Mouse (Mus musculus) neural tube, embryonic 14.5 days (tissue): ENCODE measurements around the gene Ergic1. TPM values are rescaled to one million over a fixed set of nuclear protein-coding genes. Genes with fewer than 3 reads are reported as not detected.

ENCODE experiments used
- ATAC-seq: fragments of 200-750 bp; cut with Nextera tagmentation; 2 replicates; pipeline ENCODE4 v1.8.0; 2017; ENCODE audit warnings: low read depth, mild to moderate bottlenecking, moderate TSS enrichment, moderate library complexity
- H3K27ac ChIP-seq: fragments of 300-500 bp; sonication (generic); 2 replicates; pipeline ENCODE4 v1.5.1; 2014; ENCODE audit warnings: low read depth, mild to moderate bottlenecking, control low read depth, low read length, moderate library complexity, mixed read lengths
- H3K27me3 ChIP-seq: fragments of 300-500 bp; sonication (generic); 2 replicates; pipeline ENCODE4 v1.6.1; 2014; ENCODE audit warnings: low read length; ENCODE audit not compliant: control insufficient read depth, insufficient read depth
- H3K36me3 ChIP-seq: fragments of 300-500 bp; sonication (generic); 2 replicates; pipeline ENCODE4 v1.6.1; 2014; ENCODE audit warnings: low read length, mixed read lengths; ENCODE audit not compliant: control insufficient read depth, insufficient read depth
- H3K4me1 ChIP-seq: fragments of 300-500 bp; sonication (generic); 2 replicates; pipeline ENCODE4 v1.6.1; 2014; ENCODE audit warnings: low read length; ENCODE audit not compliant: control insufficient read depth, insufficient read depth
- H3K4me2 ChIP-seq: fragments of 300-500 bp; sonication (generic); 2 replicates; pipeline ENCODE4 v1.6.1; 2014; ENCODE audit warnings: mild to moderate bottlenecking, low read depth, low read length, control low read depth
- H3K4me3 ChIP-seq: fragments of 300-500 bp; sonication (generic); 2 replicates; pipeline ENCODE4 v1.5.1; 2014; ENCODE audit warnings: low read depth, low read length, control low read depth, mixed read lengths
- H3K9ac ChIP-seq: fragments of 300-500 bp; sonication (generic); replicated peaks from 2 replicates; pipeline ENCODE4 v1.6.1; 2014; ENCODE audit warnings: low read depth, mild to moderate bottlenecking, control low read depth, low read length, mixed read lengths
- H3K9me3 ChIP-seq: fragments of 300-500 bp; sonication (generic); 2 replicates; pipeline ENCODE4 v1.6.1; 2016; ENCODE audit warnings: low read length; ENCODE audit not compliant: control insufficient read depth
- WGBS: fragments of 180-500 bp; shearing (Covaris S2); extraction: QIAGEN DNeasy Blood & Tissue Kit; methylation state at CpG from one replicate; pipeline ENCODE4 v1.1.7; 2014; 5-methylcytosine and 5-hydroxymethylcytosine counted together
- polyA plus RNA-seq: library from polyadenylated mRNA; unstranded; fragments of >200 nt; fragmentation: Nextera tagmentation; extraction: Ambion mirVana; gene quantifications from 2 replicates; pipeline ENCODE4 v1.2.1, GENCODE M21; 2014

Ergic1 gene
- polyA plus RNA-seq, 1 experiment from 2014 or later = 105 TPM

DNA sequence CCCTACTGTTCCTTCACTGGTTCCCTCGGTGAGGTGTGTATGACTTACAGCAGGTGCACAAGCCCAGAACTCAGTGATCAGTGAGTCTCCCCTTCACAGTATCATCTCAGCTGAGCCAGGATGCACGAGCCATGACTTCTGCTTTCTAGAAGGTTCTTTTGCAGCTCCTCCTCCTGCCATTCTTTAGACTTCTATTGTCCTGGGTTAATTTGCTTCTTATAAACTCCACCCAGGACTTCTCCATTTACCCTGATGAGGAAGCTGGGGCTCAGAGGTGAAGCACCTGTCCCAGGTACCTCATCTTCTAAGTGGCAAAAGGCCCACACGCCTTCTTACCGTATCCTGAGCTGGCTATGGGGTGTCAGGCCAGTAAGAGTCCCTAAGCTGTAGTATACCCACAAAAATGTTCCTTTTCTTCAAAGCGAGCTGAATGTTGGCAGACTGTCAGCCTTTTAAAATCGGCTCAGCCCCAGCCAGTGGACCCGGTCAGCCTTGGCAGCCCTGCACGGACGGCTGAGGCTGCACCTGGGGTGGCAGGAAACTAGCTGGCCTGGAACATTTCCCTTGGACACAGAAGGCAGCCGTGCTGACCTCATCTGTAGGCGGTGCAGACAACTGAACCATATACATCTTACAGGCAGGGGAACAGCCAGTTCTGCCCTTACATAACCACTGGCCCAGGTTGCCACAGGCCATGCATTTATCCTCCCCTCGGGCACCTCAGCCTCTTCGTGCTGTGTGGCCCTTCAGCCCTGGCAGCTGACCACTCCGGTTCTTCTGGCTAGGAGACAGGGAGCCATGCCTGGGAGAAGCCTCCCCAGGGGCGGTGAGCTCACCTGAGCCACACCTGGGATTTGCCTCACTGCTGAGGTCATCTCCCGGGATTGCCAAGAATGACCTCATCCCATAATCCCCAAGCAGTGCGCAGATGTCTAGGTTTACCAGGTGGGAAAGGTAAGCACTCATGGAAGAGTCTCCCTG is 59.8 kb downstream of the Ergic1 start:
- ATAC-seq = no peak
- Histone ChIP-seq H3K4me3 (no peak overlapping the region), H3K36me3 (peaks cover 26% of the 10 kb centered on the region), H3K9me3 (no peaks in the 10 kb centered on the region), H3K27ac (no peak overlapping the region), H3K4me2 (no peak overlapping the region), H3K27me3 (no peaks in the 10 kb centered on the region), H3K9ac (no peak overlapping the region), H3K4me1 (no peaks in the 10 kb centered on the region)
- 88% methylated on average over 17 of the region's 17 CpGs for WGBS

- Histone ChIP-seq H3K4me3 (no peak overlapping the region), H3K27me3 (no peaks in the 10 kb centered on the region), H3K4me1 (no peaks in the 10 kb centered on the region), H3K9me3 (no peaks in the 10 kb centered on the region), H3K4me2 (no peak overlapping the region), H3K9ac (no peak overlapping the region), H3K36me3 (peaks cover 31% of the 10 kb centered on the region), H3K27ac (no peak overlapping the region)
- WGBS = 90% methylated on average over 5 of the region's 5 CpGs
- ATAC-seq = no peak
Observed at GRCm38 (mm10) chr17:26621912-26622311, 60.6 kb downstream of the Ergic1 start.

DNA sequence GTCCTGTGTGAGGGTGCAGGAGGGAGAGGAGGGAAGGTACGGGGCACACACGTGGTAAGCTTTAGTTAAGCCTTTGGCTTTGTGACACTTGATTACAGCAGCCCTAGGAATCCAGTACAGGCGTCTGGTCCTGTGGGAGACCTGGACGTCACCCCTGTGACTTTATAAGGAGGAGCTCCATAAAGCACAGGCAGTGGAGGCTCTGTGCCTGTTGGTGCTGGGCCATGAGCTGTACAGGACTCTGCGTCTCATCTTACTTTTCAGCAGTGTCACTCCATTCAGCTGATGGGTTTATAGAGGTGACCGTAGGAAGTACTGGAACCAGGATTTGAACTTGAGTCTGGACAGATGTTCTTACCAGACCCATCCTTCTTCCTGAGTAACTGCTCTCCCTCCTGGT is 62.7 kb downstream of the Ergic1 start:
- Histone ChIP-seq H3K27ac (no peak overlapping the region), H3K36me3 (peaks cover 31% of the 10 kb centered on the region), H3K4me1 (no peaks in the 10 kb centered on the region), H3K4me3 (no peak overlapping the region), H3K4me2 (no peak overlapping the region), H3K9ac (no peak overlapping the region), H3K27me3 (no peaks in the 10 kb centered on the region), H3K9me3 (no peaks in the 10 kb centered on the region)
- WGBS = 92% methylated on average over 6 of the region's 6 CpGs
- ATAC-seq = no peak

DNA sequence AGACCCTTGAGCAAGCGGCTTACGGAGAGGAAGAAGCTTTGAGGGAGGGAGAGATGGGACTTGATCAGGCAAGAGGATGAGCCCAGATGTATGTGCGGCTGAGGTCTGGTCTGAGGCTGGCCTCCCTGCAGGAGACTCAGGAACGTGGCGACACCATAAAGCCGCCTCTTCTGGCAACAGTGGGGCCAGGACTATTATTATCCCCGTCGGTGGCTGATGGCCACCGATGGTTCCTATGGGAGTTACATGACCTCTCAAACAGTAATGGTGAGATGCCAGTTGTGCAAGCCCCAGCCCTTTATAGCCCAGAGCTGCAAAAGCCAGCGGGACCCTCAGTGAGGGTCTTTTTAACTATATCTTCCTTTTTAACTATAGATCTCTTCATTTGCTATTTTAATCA is 63.7 kb downstream of the Ergic1 start:
- H3K27ac ChIP-seq = no peak overlapping the region
- no peak overlapping the region for H3K4me2 ChIP-seq
- no peak overlapping the region for H3K9ac ChIP-seq
- ATAC-seq = no peak
- no peaks in the 10 kb centered on the region for H3K9me3 ChIP-seq
- WGBS = 87% methylated on average over 10 of the region's 10 CpGs
- no peaks in the 10 kb centered on the region for H3K27me3 ChIP-seq
- H3K4me3 ChIP-seq = no peak overlapping the region
- no peaks in the 10 kb centered on the region for H3K4me1 ChIP-seq
- H3K36me3 ChIP-seq = peaks cover 39% of the 10 kb centered on the region

- H3K36me3 ChIP-seq = peaks cover 44% of the 10 kb centered on the region
- H3K4me3 ChIP-seq = no peak overlapping the region
- WGBS = 96% methylated on average over 2 of the region's 2 CpGs
Observed at GRCm38 (mm10) chr17:26625521-26626010, 64.3 kb downstream of the Ergic1 start.

DNA sequence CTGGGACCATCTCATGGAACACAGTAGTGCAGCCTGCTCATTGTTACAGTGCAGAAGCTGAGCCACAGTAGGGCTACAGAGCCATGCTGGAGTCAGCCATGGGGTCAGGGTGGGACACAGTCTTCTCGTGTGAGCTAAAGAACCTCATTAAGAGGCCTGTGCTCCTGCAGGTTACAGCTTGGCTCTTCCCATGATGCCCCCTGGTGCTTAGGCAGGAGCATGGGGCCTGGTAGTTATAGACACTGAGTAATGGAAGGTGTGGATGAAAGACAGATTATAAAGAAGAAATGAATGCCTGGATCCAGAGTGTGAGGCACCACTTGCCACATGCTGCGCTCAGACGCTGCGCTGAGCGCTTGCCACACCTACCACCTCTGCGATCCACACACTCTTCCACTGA is 67.2 kb downstream of the Ergic1 start:
- no peak overlapping the region for H3K4me2 ChIP-seq
- H3K9me3 ChIP-seq = no peaks in the 10 kb centered on the region
- no peak overlapping the region for H3K9ac ChIP-seq
- no peak overlapping the region for H3K27ac ChIP-seq
- H3K27me3 ChIP-seq = no peaks in the 10 kb centered on the region
- H3K4me1 ChIP-seq = no peaks in the 10 kb centered on the region
- no peak for ATAC-seq
- no peak overlapping the region for H3K4me3 ChIP-seq
- WGBS = 93% methylated on average over 6 of the region's 6 CpGs
- H3K36me3 ChIP-seq = peaks cover 47% of the 10 kb centered on the region

More at GRCm38 (mm10) chr17:26625521-26626010, 64.3 kb downstream of the Ergic1 start:
- Histone ChIP-seq H3K4me1 (no peaks in the 10 kb centered on the region), H3K27me3 (no peaks in the 10 kb centered on the region), H3K27ac (no peak overlapping the region), H3K4me2 (no peak overlapping the region), H3K9me3 (no peaks in the 10 kb centered on the region), H3K9ac (no peak overlapping the region)
- no peak for ATAC-seq

DNA sequence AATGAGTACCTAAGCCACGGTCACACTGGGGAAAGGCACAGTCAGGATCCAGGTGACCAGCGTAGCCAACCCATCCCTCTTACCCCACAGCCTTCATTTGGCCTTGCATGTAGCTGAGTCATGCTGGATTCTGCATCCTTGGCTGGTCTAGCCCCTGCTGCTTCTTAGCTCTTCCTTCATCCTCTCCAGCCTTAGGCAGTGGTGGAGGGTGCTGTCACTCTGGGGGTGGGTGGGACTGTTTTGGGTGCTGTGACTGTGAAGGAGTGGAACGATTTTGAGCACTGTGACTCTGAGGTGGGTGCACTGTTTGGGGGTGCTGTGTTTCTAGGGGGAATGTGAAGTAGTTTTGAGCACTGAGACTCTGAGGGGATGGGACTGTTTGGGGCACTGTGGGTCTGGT is 67.6 kb downstream of the Ergic1 start:
- Histone ChIP-seq H3K9me3 (no peaks in the 10 kb centered on the region), H3K4me1 (no peaks in the 10 kb centered on the region), H3K4me3 (no peak overlapping the region), H3K9ac (no peak overlapping the region), H3K4me2 (no peak overlapping the region), H3K27ac (no peak overlapping the region), H3K36me3 (peaks cover 47% of the 10 kb centered on the region), H3K27me3 (no peaks in the 10 kb centered on the region)
- ATAC-seq = no peak
- WGBS = 100% methylated on average over 3 of the region's 3 CpGs

DNA sequence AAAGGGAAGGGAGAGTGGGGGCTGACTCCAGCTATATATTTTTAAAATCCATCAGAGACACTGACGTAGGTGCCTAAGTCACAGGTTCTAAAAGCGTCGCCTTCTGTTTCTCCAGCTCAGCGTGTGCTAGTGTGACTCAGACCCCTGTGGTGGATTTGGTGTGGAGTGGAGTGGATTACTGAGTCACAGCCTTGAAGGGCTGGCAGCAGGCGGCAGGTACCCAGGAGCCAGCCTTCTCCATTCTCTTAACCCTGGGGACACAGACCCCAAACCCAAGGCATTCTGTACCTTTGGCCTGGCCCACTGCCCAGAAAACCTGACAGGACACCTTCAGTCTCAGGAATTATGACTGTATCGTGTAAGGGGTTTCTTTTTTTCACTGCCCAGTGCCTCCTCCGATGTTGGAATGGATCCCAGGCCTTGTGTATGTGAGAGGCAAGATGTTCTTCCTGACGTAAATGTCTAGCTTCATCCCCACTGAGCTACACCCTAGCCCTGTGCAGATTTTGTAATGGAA is 70.6 kb downstream of the Ergic1 start:
- Histone ChIP-seq H3K27ac (no peak overlapping the region), H3K36me3 (peaks cover 41% of the 10 kb centered on the region), H3K4me3 (no peak overlapping the region), H3K4me1 (no peaks in the 10 kb centered on the region), H3K4me2 (no peak overlapping the region), H3K9me3 (no peaks in the 10 kb centered on the region), H3K27me3 (no peaks in the 10 kb centered on the region), H3K9ac (no peak overlapping the region)
- WGBS = 84% methylated on average over 8 of the region's 8 CpGs
- ATAC-seq = no peak

DNA sequence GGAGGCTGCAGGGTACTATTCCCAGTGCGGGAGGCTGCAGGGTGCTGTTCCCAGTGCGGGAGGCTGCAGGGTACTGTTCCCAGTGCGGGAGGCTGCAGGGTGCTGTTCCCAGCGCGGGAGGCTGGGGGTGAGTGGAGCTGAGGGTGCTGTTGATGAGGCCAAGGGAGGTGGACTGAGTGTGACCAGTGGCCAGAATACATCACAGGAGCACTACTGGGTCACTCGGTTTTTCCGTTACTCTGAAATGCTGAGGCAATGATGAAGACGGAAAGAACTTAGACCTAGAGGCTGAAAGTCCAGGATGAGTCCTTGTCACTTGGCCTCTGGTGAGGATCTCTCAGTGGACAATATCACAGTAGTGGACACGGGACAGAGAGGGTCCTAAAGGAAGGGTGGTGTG is 71.9 kb downstream of the Ergic1 start:
- no peak overlapping the region for H3K27ac ChIP-seq
- no peak overlapping the region for H3K4me2 ChIP-seq
- WGBS = 95% methylated on average over 9 of the region's 9 CpGs
- ATAC-seq = no peak
- no peaks in the 10 kb centered on the region for H3K27me3 ChIP-seq
- no peaks in the 10 kb centered on the region for H3K9me3 ChIP-seq
- no peaks in the 10 kb centered on the region for H3K4me1 ChIP-seq
- peaks cover 44% of the 10 kb centered on the region for H3K36me3 ChIP-seq
- H3K9ac ChIP-seq = no peak overlapping the region
- H3K4me3 ChIP-seq = no peak overlapping the region
